Mouse (Mus musculus): ENCODE measurements around the gene Egfl8. TPM values are rescaled to one million over a fixed set of nuclear protein-coding genes. Genes with fewer than 3 reads are reported as not detected.

The Egfl8 gene
- total RNA-seq, 2 experiments from 2014 or later = not detected

GRCm38 (mm10) chr17:34629796-34630603, 14.2 kb upstream of the Egfl8 start:
- no peak for ATAC-seq (replicated peaks; ENCODE audit: low FRiP score, poor library complexity, severe bottlenecking)

- ATAC-seq (replicated peaks; ENCODE audit: low FRiP score, poor library complexity, severe bottlenecking) = no peak
Observed at GRCm38 (mm10) chr17:34629221-34629751, 13.5 kb upstream of the Egfl8 start, which contains the start of gene Prrt1. Gene Prrt1 (plus strand): TSS chr17:34629533.

- no peak for ATAC-seq (replicated peaks; ENCODE audit: low FRiP score, poor library complexity, severe bottlenecking)
Observed at GRCm38 (mm10) chr17:34628644-34628967, 12.8 kb upstream of the Egfl8 start.

- ATAC-seq (replicated peaks; ENCODE audit: low FRiP score, poor library complexity, severe bottlenecking) = no peak
Observed at GRCm38 (mm10) chr17:34627943-34628643, 12.3 kb upstream of the Egfl8 start, which contains the start of gene Ppt2. Gene Ppt2 (minus strand): TSS chr17:34628510.

GRCm38 (mm10) chr17:34627093-34627942, 11.5 kb upstream of the Egfl8 start:
- peak; percentile 61 for ATAC-seq (replicated peaks; ENCODE audit: low FRiP score, poor library complexity, severe bottlenecking)

GRCm38 (mm10) chr17:34626773-34627092, 11.0 kb upstream of the Egfl8 start:
- peak; percentile 36 for ATAC-seq (replicated peaks; ENCODE audit: low FRiP score, poor library complexity, severe bottlenecking)

GRCm38 (mm10) chr17:34626062-34626772, 10.4 kb upstream of the Egfl8 start:
- ATAC-seq (replicated peaks; ENCODE audit: low FRiP score, poor library complexity, severe bottlenecking) = no peak

GRCm38 (mm10) chr17:34624981-34625380, 9.2 kb upstream of the Egfl8 start:
- no peak for ATAC-seq (replicated peaks; ENCODE audit: low FRiP score, poor library complexity, severe bottlenecking)

- no peak for ATAC-seq (replicated peaks; ENCODE audit: low FRiP score, poor library complexity, severe bottlenecking)
Observed at GRCm38 (mm10) chr17:34623161-34623560, 7.4 kb upstream of the Egfl8 start.

GRCm38 (mm10) chr17:34621006-34621405, 5.2 kb upstream of the Egfl8 start:
- no peak for ATAC-seq (replicated peaks; ENCODE audit: low FRiP score, poor library complexity, severe bottlenecking)

- ATAC-seq (replicated peaks; ENCODE audit: low FRiP score, poor library complexity, severe bottlenecking) = peak; percentile 83
Observed at GRCm38 (mm10) chr17:34618999-34619398, 3.2 kb upstream of the Egfl8 start.

- ATAC-seq (replicated peaks; ENCODE audit: low FRiP score, poor library complexity, severe bottlenecking) = no peak
Observed at GRCm38 (mm10) chr17:34613830-34614229, 1.9 kb downstream of the Egfl8 start.

GRCm38 (mm10) chr17:34613054-34613645, 2.6 kb downstream of the Egfl8 start:
- ATAC-seq (replicated peaks; ENCODE audit: low FRiP score, poor library complexity, severe bottlenecking) = no peak

- no peak for ATAC-seq (replicated peaks; ENCODE audit: low FRiP score, poor library complexity, severe bottlenecking)
Observed at GRCm38 (mm10) chr17:34611050-34611449, 4.7 kb downstream of the Egfl8 start.

- ATAC-seq (replicated peaks; ENCODE audit: low FRiP score, poor library complexity, severe bottlenecking) = no peak
Observed at GRCm38 (mm10) chr17:34607997-34608396, 7.8 kb downstream of the Egfl8 start.

- ATAC-seq (replicated peaks; ENCODE audit: low FRiP score, poor library complexity, severe bottlenecking) = no peak
Observed at GRCm38 (mm10) chr17:34606186-34607039, 9.4 kb downstream of the Egfl8 start.

- ATAC-seq (replicated peaks; ENCODE audit: low FRiP score, poor library complexity, severe bottlenecking) = peak; percentile 48
Observed at GRCm38 (mm10) chr17:34605609-34606008, 10.2 kb downstream of the Egfl8 start.

GRCm38 (mm10) chr17:34604511-34605237, 11.1 kb downstream of the Egfl8 start:
- peak; percentile 1 for ATAC-seq (replicated peaks; ENCODE audit: low FRiP score, poor library complexity, severe bottlenecking)
